Mouse (Mus musculus): ENCODE measurements around the gene Col4a3.

DNA sequence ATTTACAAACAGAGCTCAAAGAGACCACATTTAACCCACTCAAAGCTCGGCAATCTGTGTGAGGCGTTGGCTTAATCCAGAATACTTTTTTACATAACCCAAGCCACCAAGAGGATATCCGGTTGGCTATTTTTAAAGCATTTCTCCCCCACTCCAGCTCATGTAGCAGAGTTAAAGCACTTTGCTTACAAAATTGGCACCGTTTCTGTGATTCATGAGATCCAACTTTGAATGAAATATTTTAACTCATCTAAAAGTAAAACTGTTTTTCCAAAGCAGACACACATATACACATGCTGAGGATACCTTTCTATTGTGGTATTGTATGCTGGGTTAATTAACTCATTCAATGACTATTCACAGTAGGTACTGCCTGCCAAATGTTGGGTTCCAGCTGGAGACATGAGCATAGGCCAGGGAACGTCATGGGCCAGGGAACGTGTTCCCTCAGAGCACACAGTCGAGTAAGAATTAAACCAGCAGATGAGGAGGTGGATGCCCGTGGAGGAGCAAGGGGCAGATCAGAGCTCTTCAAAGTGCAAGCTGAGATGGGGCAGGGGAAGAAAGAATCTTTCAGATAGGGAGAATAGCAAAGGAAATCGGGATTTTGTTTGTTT, 22.0 kb downstream of the Col4a3 start:
- TF ChIP-seq GATA1 (IDR thresholded peaks at IDR 0.05; ENCODE audit: borderline replicate concordance, low read length) (no peak), FLI1 (IDR thresholded peaks at IDR 0.05; ENCODE audit: low read length) (no peak)

All from megakaryocyte, embryonic 14.5 days (primary cell).